ENCODE assay signal across 9 mouse cellular contexts in genomic region chr5:143043285-143043684, GRCm38 (mm10).
DNase-seq lines count a peak whose midpoint lies in the region; ATAC-seq and TF ChIP-seq lines count a peak whose summit lies in the region.
"Had no signal": no experiment of that assay in that cellular context is flagged by ENCODE, and none has a peak within 500 bp of the region (broad histone marks: within the 10 kb centered on the region; RNA-seq: fewer than 3 reads in every experiment).

No protein-coding gene starts in this region.

- no peak overlapping the region for H3K27ac ChIP-seq in heart, postnatal 0 days (ENCODE audit: low read depth)
- no peak overlapping the region for H3K27ac ChIP-seq in thymus, adult 2 months (ENCODE audit: control insufficient read depth, insufficient read depth, low read length)

- no peak for ATAC-seq in heart, postnatal 0 days (ENCODE audit: insufficient read depth, low read depth)

- 0 out of 2 replicates have a peak, but pooled peaks have one; percentile 10 for TF ChIP-seq CTCF in heart, postnatal 0 days (IDR thresholded peaks at IDR 0.05; ENCODE audit: low read depth)
- TF ChIP-seq CTCF in thymus, adult 2 months (IDR thresholded peaks at IDR 0.05; ENCODE audit: borderline replicate concordance, control insufficient read depth, extremely low read depth, insufficient read depth, low read length, poor library complexity): no peak

- H3K36me3 ChIP-seq in heart, postnatal 0 days (replicated peaks; ENCODE audit: control insufficient read depth, insufficient read depth, low read length): peaks cover 14% of the 10 kb centered on the region
- no peaks in the 10 kb centered on the region for H3K36me3 ChIP-seq in thymus, adult 2 months (ENCODE audit: control insufficient read depth, insufficient read depth, low read length)

- H3K4me2 ChIP-seq in heart, postnatal 0 days (ENCODE audit: low read depth, low read length): no peak overlapping the region

- intact Hi-C loops in heart, postnatal 14 days (cut with DNase I): loop anchor here (2.0 kb wide), 1 partner anchor 18 kb away; no protein-coding TSS in a partner anchor

- H3K4me1 ChIP-seq in heart, postnatal 0 days (ENCODE audit: control insufficient read depth, insufficient read depth): peaks cover 8% of the 10 kb centered on the region; the same call in 1 of the 2 replicates
- H3K4me1 ChIP-seq in thymus, adult 2 months (replicated peaks; ENCODE audit: control insufficient read depth, insufficient read depth, low read length): no peaks in the 10 kb centered on the region; the same call in 1 of the 2 replicates

- WGBS in heart, postnatal 0 days: 67% methylated on average over 2 of the region's 2 CpGs
- WGBS in thymus, adult 2 months: 78% methylated on average over 2 of the region's 2 CpGs

- H3K4me3 ChIP-seq in heart, postnatal 0 days (ENCODE audit: low read depth, low read length): no peak overlapping the region
- H3K4me3 ChIP-seq in thymus, adult 2 months (ENCODE audit: control insufficient read depth, insufficient read depth, low read length): no peak overlapping the region

- DNase-seq in heart, postnatal 0 days (ENCODE audit: low spot score): no peak
- DNase-seq in heart, adult 9 months (ENCODE audit: low spot score in 2 of 2): no peak
- peak; percentile 16 for DNase-seq in thymus, postnatal 14 days
- DNase-seq in thymus, adult 2 months: no peak
- peak; percentile 46 for DNase-seq in kidney, postnatal 10 days
- no peak for DNase-seq in ovary, postnatal 10 days (ENCODE audit: low spot score)
- DNase-seq in heart, postnatal 14 days: no peak
- no peak for DNase-seq in frontal cortex, postnatal 14 days (ENCODE audit: low spot score in 2 of 2)
- DNase-seq: gastrocnemius, postnatal 14 days had no signal

- no peak overlapping the region for H3K9ac ChIP-seq in heart, postnatal 0 days (replicated peaks; ENCODE audit: low read depth, low read length)

- H3K27me3 ChIP-seq in heart, postnatal 0 days (ENCODE audit: control insufficient read depth, insufficient read depth, low read length): no peaks in the 10 kb centered on the region
- H3K27me3 ChIP-seq in thymus, adult 2 months (ENCODE audit: control insufficient read depth, insufficient read depth, low read length): no peaks in the 10 kb centered on the region

- TF ChIP-seq EP300 in heart, postnatal 0 days (IDR thresholded peaks at IDR 0.05; ENCODE audit: low read depth): no peak

- H3K9me3 ChIP-seq in heart, postnatal 0 days (replicated peaks; ENCODE audit: control insufficient read depth, low read length): no peaks in the 10 kb centered on the region

- no peak for TF ChIP-seq POLR2A in thymus, adult 2 months (IDR thresholded peaks at IDR 0.05; ENCODE audit: control insufficient read depth, extremely low read depth, insufficient read depth, low read length, poor library complexity)

Comparison
In these comparisons a context has a peak if more than half of its experiments do, and no peak if none do; other contexts are left out.
1. DNase-seq: peak in thymus, postnatal 14 days (single experiment) and kidney, postnatal 10 days (single experiment); none in heart, postnatal 0 days (single experiment), heart, adult 9 months (0 of 2), thymus, adult 2 months (single experiment), ovary, postnatal 10 days (single experiment), heart, postnatal 14 days (0 of 2) and frontal cortex, postnatal 14 days (0 of 2).